ENCODE assay signal across 8 mouse cellular contexts in the genomic region with DNA sequence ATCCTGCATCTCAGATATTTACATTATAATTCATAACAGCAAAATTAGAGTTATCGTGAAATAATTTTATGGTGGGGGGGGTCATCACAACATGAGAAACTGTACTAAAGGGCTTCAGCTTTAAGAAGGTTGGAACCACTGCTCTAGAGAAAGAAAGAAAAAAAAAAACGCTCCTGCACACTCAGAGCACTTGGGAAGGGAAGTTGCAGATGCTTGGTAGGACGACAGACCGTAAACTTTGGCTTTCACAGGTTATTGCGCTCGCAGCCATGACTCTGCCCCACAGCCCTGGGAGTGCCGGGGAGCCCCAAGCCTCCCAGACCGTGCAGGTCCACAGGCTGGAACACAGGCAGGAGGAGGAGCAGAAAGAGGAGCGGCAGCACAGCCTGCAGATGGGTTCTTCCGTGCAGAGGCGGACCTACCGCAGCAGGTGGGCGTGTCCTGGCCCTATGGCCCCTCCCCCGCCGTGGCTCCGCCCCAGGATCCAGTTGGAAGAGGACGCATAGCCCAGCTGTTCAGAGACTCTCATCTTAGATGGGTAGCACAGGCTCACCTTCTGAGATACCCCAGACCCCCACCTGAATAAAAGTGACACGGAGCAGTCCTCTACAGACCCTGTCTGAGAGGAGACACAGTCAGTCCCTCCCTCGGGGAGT. TPM values are rescaled to one million over a fixed set of nuclear protein-coding genes. Genes with fewer than 3 reads are reported as not detected.
DNase-seq lines count a peak whose midpoint lies in the region; ATAC-seq lines count a peak whose summit lies in the region.

No protein-coding gene starts in this region.

- peak overlapping the region; percentile 48 for H3K4me3 ChIP-seq in forebrain, embryonic 10.5 days

- peak; percentile 73 to 75 for ATAC-seq in hematopoietic stem cell, adult 5-6 weeks (replicated peaks in 1 of 2; ENCODE audit: insufficient read depth in 1 of 2, low FRiP score in 2 of 2, low TSS enrichment in 1 of 2, low read depth in 1 of 2, poor library complexity in 2 of 2, severe bottlenecking in 2 of 2)

- no peaks in the 10 kb centered on the region for H3K9me3 ChIP-seq in forebrain, embryonic 10.5 days

- H3K27ac ChIP-seq in forebrain, embryonic 10.5 days = peak overlapping the region; percentile 56; the same call in 1 of the 2 replicates

- peaks cover 13% of the 10 kb centered on the region; the same call in 1 of the 2 replicates for H3K27me3 ChIP-seq in forebrain, embryonic 10.5 days (ENCODE audit: poor library complexity, severe bottlenecking)

- WGBS in forebrain, embryonic 10.5 days = 11% methylated on average over 18 of the region's 19 CpGs

- peak; percentile 57 to 63 for DNase-seq in B cell, adult 2 months
- DNase-seq in adrenal gland, adult 8-10 months = peak; percentile 50
- DNase-seq in forebrain, embryonic 10.5 days (ENCODE audit: extremely low spot score, low spot score) = peak; percentile 65
- DNase-seq in layer of hippocampus, adult 9-11 months = peak; percentile 34
- DNase-seq in lung, postnatal 25 days (ENCODE audit: low spot score) = peak; percentile 52
- DNase-seq in retina, adult 2 months (ENCODE audit: low read depth, low spot score) = peak; percentile 18
- DNase-seq in thymus, postnatal 36 days = peak; percentile 66 to 71

- H3K36me3 ChIP-seq in forebrain, embryonic 10.5 days (replicated peaks) = no peaks in the 10 kb centered on the region

- peaks cover 29% of the 10 kb centered on the region for H3K4me1 ChIP-seq in forebrain, embryonic 10.5 days

RNA-seq across cellular contexts. Expression of a gene that starts 2.9 kb away (rescaled TPM):
- total RNA-seq in adrenal gland, adult 8-10 months (2022) = under 1 TPM; 0.12 to 0.52 (median 0.22) TPM
- 0.09 TPM in 1 of 2 replicates, not detected in the other for polyA plus RNA-seq in forebrain, embryonic 10.5 days (2016; fragmentation: Nextera tagmentation; extraction: Ambion mirVana)
- not detected in 2 replicates for total RNA-seq in hematopoietic stem cell, adult 5-6 weeks (2017)

RNA-seq across cellular contexts. Expression of a gene that starts 34.4 kb away (rescaled TPM):
- total RNA-seq in adrenal gland, adult 8-10 months (2022) = 1 to 10 TPM in 2 of 4 experiments, under 1 TPM in 1, not detected in 1; 0.35 to 2.5 (median 1.1) TPM
- polyA plus RNA-seq in forebrain, embryonic 10.5 days (2016; fragmentation: Nextera tagmentation; extraction: Ambion mirVana) = not detected in 2 replicates
- total RNA-seq in hematopoietic stem cell, adult 5-6 weeks (2017) = not detected in 2 replicates

Comparison
In these comparisons a context has a peak if more than half of its experiments do, and no peak if none do; other contexts are left out.
1. Peak in every context shown above with its lines: DNase-seq, ATAC-seq, H3K4me3 ChIP-seq and H3K27ac ChIP-seq.
2. DNase-seq: peak in every context shown above with its lines; median percentile 68 in thymus, postnatal 36 days; 65 in forebrain, embryonic 10.5 days; 60 in B cell, adult 2 months; 52 in lung, postnatal 25 days; 50 in adrenal gland, adult 8-10 months; 34 in layer of hippocampus, adult 9-11 months; 18 in retina, adult 2 months.